Mouse (Mus musculus): Measurements from ENCODE around the gene Ykt6.

Gene Ykt6

GRCm38 (mm10) chr11:5948546-5949250, 6.8 kb upstream of the Ykt6 start:
- no peak for DNase-seq (ENCODE audit: low spot score in 2 of 2)

DNA sequence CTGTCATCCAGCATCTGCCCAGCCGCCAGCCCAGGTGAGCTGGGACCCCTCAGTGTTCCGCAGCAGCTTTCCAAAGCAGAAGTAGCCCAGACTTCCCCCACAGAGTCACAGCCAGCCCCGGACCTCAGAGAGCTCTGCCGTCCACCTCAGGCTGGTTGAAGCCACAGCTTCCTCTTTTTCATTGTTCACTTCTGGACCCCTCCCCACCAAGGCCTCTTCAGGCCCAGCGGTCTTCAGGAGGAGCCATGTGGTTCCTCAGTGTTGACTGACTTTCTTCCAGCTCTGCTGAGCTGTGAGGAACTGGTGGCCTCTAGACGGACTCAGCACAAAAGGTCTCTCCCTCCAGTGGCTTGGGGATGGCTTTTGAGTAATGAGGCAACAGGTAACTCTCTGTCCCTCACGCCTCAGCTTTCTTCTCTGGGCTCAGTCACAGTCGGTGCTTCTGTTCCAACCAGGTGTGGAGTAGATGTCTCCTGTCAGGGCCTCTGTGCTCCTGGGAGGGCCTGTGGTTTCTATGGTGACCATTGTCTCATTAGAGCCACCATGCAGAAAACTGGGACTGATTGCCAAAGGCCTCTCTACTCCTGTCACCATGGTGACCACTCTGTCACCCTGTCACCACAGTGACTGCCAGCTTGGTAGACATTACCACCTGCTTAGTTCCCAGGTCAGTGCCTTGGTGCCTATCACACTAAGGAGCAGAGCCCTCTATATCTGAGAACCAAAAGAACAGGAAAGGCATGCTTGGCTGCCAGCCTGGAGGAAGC, 5.7 kb upstream of the Ykt6 start, which contains the start of gene Gck:
Gck (minus strand) TSS at position 496 of the 767 bp plus-strand sequence.
- DNase-seq (ENCODE audit: low spot score in 2 of 2) = no peak

DNA sequence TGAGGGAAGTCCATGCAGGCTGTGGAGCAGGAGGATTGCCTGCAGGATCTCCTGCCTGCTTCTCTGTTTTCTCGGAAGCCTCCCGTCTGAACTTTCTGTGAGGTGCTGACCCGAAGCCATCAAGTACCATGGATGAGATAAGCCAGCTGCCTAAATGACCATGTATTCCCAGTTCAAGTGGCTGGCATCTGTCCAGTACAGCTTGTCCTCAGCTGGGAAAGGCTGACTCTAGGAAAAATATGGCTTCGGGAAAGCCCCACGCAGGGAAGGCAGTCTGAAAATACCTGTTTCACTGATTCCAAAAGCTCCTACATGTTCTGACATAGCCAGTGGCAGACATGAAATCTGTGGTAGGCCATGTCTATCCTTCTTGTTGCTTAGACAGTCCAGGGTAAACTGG, 3.0 kb upstream of the Ykt6 start:
- DNase-seq (ENCODE audit: low spot score in 2 of 2) = no peak

- DNase-seq (ENCODE audit: low spot score in 2 of 2) = no peak
Measured at GRCm38 (mm10) chr11:5953130-5953765, 2.2 kb upstream of the Ykt6 start.

DNA sequence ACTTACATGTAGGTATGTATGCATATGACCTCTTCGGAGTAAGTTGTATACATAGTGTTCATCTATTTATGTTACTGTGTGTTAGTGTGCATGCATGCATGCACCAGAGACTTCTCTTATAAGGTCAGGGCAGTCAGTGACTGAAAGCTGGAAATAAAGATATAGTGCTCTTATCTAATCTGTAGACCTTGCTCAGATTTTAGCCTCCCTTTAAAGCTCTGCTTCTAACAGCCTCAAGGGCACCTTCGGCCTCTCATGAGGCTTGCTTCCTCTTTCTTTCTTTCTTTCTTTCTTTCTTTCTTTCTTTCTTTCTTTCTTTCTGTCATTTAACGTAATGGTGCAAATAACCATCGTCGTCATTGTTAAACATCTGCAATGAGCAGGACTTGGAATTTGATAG, 1.1 kb upstream of the Ykt6 start:
- no peak for DNase-seq (ENCODE audit: low spot score in 2 of 2)

- DNase-seq (ENCODE audit: low spot score in 2 of 2) = peak in 1 of 2 experiments; percentile 50
Measured at GRCm38 (mm10) chr11:5954965-5955504, 458 bp upstream of the Ykt6 start.

GRCm38 (mm10) chr11:5960051-5960450, 4.6 kb downstream of the Ykt6 start:
- DNase-seq (ENCODE audit: low spot score in 2 of 2) = no peak

- DNase-seq (ENCODE audit: low spot score in 2 of 2) = no peak
Measured at GRCm38 (mm10) chr11:5965865-5966264, 10.4 kb downstream of the Ykt6 start.

GRCm38 (mm10) chr11:5966751-5967150, 11.3 kb downstream of the Ykt6 start:
- DNase-seq (ENCODE audit: low spot score in 2 of 2) = no peak

GRCm38 (mm10) chr11:5968223-5968622, 12.7 kb downstream of the Ykt6 start:
- no peak for DNase-seq (ENCODE audit: low spot score in 2 of 2)

- DNase-seq (ENCODE audit: low spot score in 2 of 2) = no peak
Measured at GRCm38 (mm10) chr11:5971202-5971601, 15.7 kb downstream of the Ykt6 start.

GRCm38 (mm10) chr11:5973151-5973550, 17.7 kb downstream of the Ykt6 start:
- DNase-seq (ENCODE audit: low spot score in 2 of 2) = no peak

- no peak for DNase-seq (ENCODE audit: low spot score in 2 of 2)
Measured at GRCm38 (mm10) chr11:5974053-5974452, 18.6 kb downstream of the Ykt6 start.

GRCm38 (mm10) chr11:5975068-5975467, 19.6 kb downstream of the Ykt6 start:
- DNase-seq (ENCODE audit: low spot score in 2 of 2) = no peak

DNA sequence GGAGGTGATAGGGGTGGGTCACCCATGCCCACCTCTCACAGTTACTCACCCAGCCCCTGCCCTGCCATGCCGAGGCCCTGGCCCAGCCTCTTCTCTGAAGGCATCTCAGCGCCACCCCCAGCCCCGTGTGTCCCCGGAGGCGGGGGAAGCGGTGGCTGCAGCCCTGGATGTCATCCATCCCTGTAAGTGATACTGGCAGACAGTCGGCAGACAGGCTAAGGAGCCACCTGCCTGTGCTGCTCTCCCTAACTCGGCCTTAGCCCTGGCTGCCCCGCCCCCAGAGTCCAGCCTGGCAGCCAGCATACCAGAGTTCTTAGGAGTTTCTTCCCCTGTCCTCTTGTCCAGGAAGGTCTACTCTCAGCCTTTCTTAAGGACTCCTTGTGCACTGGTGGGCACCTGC, 20.6 kb downstream of the Ykt6 start:
- no peak for DNase-seq (ENCODE audit: low spot score in 2 of 2)

- DNase-seq (ENCODE audit: low spot score in 2 of 2) = no peak
Measured at GRCm38 (mm10) chr11:5979088-5979487, 23.6 kb downstream of the Ykt6 start.

DNA sequence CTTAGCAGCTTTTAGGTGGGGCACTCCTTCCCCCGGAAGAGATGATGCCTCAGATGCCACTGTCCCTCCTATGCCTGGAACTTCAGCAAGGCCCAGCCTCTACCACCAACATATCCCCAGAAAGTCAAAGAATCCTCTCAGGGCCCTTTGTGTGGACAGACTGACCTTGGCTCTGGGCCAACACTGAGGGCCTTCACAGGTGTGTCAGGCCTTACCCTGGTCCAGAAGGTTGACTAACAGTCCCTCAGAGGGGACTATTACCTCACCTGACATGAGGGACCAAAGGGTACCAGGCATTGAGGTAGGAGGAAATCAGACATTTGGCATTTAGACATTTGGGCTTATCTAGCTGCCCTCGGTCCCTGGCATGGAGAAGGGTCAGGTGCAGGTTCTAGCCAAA, 24.6 kb downstream of the Ykt6 start:
- no peak for DNase-seq (ENCODE audit: low spot score in 2 of 2)

DNA sequence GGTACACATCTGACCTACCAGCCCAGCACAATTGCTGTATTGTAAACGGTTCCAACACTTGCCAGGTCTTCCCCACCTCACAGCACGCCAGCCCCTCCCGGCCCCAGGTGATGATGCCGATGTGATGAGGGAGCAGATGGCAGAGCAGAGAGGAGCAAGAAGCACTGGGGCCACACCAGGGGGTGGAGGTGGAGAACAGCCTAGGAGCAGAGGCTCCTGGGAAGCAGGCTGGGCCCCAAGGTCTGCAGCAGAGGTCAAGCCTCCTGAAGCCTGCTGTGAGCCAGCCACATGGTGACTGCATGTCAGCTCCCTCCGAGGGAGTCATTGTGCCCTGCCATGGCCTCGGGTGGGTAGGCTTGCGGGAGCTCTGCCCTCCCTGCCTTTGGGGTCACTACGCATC, 25.1 kb downstream of the Ykt6 start:
- no peak for DNase-seq (ENCODE audit: low spot score in 2 of 2)

GRCm38 (mm10) chr11:5981323-5981722, 25.8 kb downstream of the Ykt6 start:
- no peak for DNase-seq (ENCODE audit: low spot score in 2 of 2)

GRCm38 (mm10) chr11:5983629-5984028, 28.1 kb downstream of the Ykt6 start:
- no peak for DNase-seq (ENCODE audit: low spot score in 2 of 2)

GRCm38 (mm10) chr11:5988126-5988525, 32.6 kb downstream of the Ykt6 start:
- no peak for DNase-seq (ENCODE audit: low spot score in 2 of 2)

GRCm38 (mm10) chr11:5989954-5990593, 34.6 kb downstream of the Ykt6 start:
- no peak for DNase-seq (ENCODE audit: low spot score in 2 of 2)

All from cerebellum, postnatal 4 days (tissue).